Mouse (Mus musculus) limb, embryonic 14.5 days (tissue): ENCODE results near the gene Elmsan1. TPM values are rescaled to one million over a fixed set of nuclear protein-coding genes. Genes with fewer than 3 reads are reported as not detected.

Source experiments
- ATAC-seq: fragments of 200-750 bp; cut with Nextera tagmentation; 2 replicates; pipeline ENCODE4 v1.8.0; 2017; ENCODE audit warnings: low read depth, moderate number of reproducible peaks, moderate TSS enrichment; ENCODE audit not compliant: low FRiP score
- DNase-seq: peaks from one replicate; pipeline ENCODE4 v3.0.0-alpha.2; 2015; ENCODE audit warnings: low spot score
- H3K27ac ChIP-seq: fragments of 300-500 bp; sonication (generic); replicated peaks from 2 replicates; pipeline ENCODE4 v1.5.1; 2014; ENCODE audit warnings: low read depth, mild to moderate bottlenecking, low read length, moderate library complexity, mixed read lengths
- H3K27me3 ChIP-seq: fragments of 300-500 bp; sonication (generic); 2 replicates; pipeline ENCODE4 v1.6.1; 2014; ENCODE audit warnings: low read length, mixed read lengths; ENCODE audit not compliant: control insufficient read depth, insufficient read depth
- H3K36me3 ChIP-seq: fragments of 300-500 bp; sonication (generic); 2 replicates; pipeline ENCODE4 v1.6.1; 2014; ENCODE audit warnings: mild to moderate bottlenecking, low read length, moderate library complexity, mixed read lengths; ENCODE audit not compliant: control insufficient read depth, insufficient read depth
- H3K4me1 ChIP-seq: fragments of 300-500 bp; sonication (generic); 2 replicates; pipeline ENCODE4 v1.6.1; 2014; ENCODE audit warnings: antibody characterized with exemption, low read length, mixed read lengths; ENCODE audit not compliant: control insufficient read depth, insufficient read depth
- H3K4me2 ChIP-seq: fragments of 300-500 bp; sonication (generic); replicated peaks from 2 replicates; pipeline ENCODE4 v1.6.1; 2014; ENCODE audit warnings: low read depth, mild to moderate bottlenecking, low read length, moderate library complexity; ENCODE audit not compliant: severe bottlenecking
- H3K4me3 ChIP-seq: fragments of 300-500 bp; sonication (generic); replicated peaks from 2 replicates; pipeline ENCODE4 v1.5.1; 2014; ENCODE audit warnings: low read length
- H3K9ac ChIP-seq: fragments of 300-500 bp; sonication (generic); 2 replicates; pipeline ENCODE4 v1.6.1; 2014; ENCODE audit warnings: mild to moderate bottlenecking, low read depth, low read length, moderate library complexity; ENCODE audit not compliant: severe bottlenecking
- H3K9me3 ChIP-seq: fragments of 300-500 bp; sonication (generic); 2 replicates; pipeline ENCODE4 v1.6.1; 2016; ENCODE audit warnings: low read length; ENCODE audit not compliant: control insufficient read depth
- POLR2A ChIP-seq: fragments of 200-500 bp; IDR thresholded peaks from 2 replicates; pipeline ENCODE4 v1.8.0; 2012; ENCODE audit warnings: inconsistent platforms, mild to moderate bottlenecking, moderate library complexity, borderline replicate concordance; ENCODE audit not compliant: insufficient read depth, insufficient read length; ENCODE audit errors: extremely low read depth
- WGBS: fragments of 180-500 bp; shearing (Covaris S2); extraction: QIAGEN DNeasy Blood & Tissue Kit; methylation state at CpG from one replicate; pipeline ENCODE4 v1.1.7; 2014; 5-methylcytosine and 5-hydroxymethylcytosine counted together
- polyA plus RNA-seq, 2 experiments: library from polyadenylated mRNA; depleted of rRNA in 1 of 2; stranded (reverse) in 1 of 2; unstranded in 1 of 2; fragments of >200 nt; fragmentation: Nextera tagmentation in 1 of 2; extraction: Ambion mirVana in 1 of 2; gene quantifications; 2 replicates each; pipeline versions ENCODE4 v1.2.1 to v1.2.3; 2012 to 2014

The Elmsan1 gene
- polyA plus RNA-seq (2012; rRNA removed) (14.4 and 18.1 TPM in 2 replicates), polyA plus RNA-seq (2014; fragmentation: Nextera tagmentation; extraction: Ambion mirVana) (10.5 and 11.8 TPM in 2 replicates)

DNA sequence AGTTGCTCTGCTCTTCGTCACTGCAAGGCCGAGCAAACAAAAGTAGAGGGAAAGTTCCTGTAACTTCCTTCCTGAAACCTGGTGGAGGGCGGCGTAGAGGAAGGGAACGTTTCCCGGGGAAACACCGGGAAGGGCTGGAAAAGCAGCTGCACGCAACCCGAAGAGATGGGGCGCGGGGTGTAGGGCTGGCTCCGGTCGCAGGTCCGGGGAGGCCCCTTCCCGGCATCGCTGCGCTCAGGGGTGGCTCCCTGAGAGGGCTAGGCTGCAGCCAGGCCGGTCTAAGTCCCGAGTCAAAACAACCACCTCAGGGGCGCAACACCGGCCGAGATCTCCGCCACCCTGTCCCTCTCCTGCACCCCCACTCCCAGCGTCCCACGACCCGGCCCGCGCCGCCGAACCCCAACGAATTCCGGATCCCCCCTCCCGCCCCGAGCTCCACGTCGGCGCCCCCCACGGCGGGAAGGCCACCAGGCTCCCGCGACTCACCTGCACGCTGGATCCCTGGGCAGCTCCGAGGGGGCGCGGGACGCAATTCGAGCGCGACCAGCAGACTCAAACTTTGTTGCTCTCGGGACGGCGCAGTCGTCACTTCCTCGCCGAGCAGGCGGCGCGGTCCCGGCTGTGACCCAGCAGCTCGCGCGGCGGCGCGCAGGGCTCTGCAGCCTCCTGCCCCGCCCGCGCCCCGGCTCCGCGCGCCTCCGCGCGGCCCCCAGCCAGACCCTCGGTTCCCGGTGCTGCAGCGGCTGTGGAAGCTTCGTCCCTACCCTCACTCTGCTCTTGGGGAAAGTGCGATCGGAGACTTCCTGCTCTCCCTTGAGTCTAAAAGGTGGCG lies at the start of gene Elmsan1:
TSS of gene Elmsan1 (minus strand) at position 593 of the 832 bp plus-strand sequence.
- Histone ChIP-seq H3K4me2 (peak within 1 kb of the TSS; percentile 83), H3K4me1 (peaks cover 50% of the 10 kb centered on the region), H3K36me3 (peaks cover 12% of the 10 kb centered on the region; the same call in 1 of the 2 replicates), H3K27me3 (no peaks in the 10 kb centered on the region), H3K4me3 (peak within 1 kb of the TSS; percentile 81), H3K9ac (peak within 1 kb of the TSS; percentile 91), H3K27ac (peak within 1 kb of the TSS; percentile 89), H3K9me3 (no peaks in the 10 kb centered on the region)
- DNase-seq, result peak; percentile 80
- TF ChIP-seq POLR2A, result no peak
- peak; percentile 78 for ATAC-seq
- WGBS, result 1% methylated on average over 64 of the region's 82 CpGs

DNA sequence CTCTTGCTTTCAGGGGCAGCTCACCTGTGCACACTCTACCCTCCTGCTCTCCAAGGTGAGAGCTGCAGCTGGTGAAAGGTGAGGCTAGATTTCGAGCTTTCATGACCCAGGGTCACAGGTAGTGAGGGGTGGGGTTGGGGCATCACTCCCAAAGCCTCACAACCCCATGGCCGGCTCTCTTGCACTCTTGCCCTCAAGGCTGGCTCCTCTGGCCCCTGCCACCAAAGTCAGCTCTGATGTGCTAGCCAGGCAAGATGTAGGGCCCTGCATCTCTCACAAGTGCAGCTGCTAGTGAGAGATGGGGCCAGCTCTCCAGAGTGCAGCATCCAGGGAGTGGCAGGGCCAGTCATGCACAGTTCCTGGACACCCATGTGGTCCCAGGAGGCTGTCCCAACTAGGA lies 48.6 kb upstream of the Elmsan1 start:
- DNase-seq (no peak), ATAC-seq (no peak)
- 58% methylated on average over 2 of the region's 2 CpGs for WGBS
- H3K4me3 ChIP-seq, result no peak overlapping the region
- no peak overlapping the region for H3K9ac ChIP-seq
- TF ChIP-seq POLR2A, result no peak
- no peaks in the 10 kb centered on the region for H3K36me3 ChIP-seq
- no peak overlapping the region for H3K27ac ChIP-seq
- H3K4me1 ChIP-seq, result no peaks in the 10 kb centered on the region
- H3K9me3 ChIP-seq, result no peaks in the 10 kb centered on the region
- no peak overlapping the region for H3K4me2 ChIP-seq
- H3K27me3 ChIP-seq, result no peaks in the 10 kb centered on the region

- TF ChIP-seq POLR2A, result no peak
- Histone ChIP-seq H3K9me3 (no peaks in the 10 kb centered on the region), H3K4me1 (no peaks in the 10 kb centered on the region), H3K4me3 (no peak overlapping the region), H3K9ac (no peak overlapping the region), H3K27ac (no peak overlapping the region), H3K4me2 (no peak overlapping the region), H3K36me3 (no peaks in the 10 kb centered on the region), H3K27me3 (no peaks in the 10 kb centered on the region)
- DNase-seq, result no peak
- 55% methylated on average over 7 of the region's 7 CpGs for WGBS
- no peak for ATAC-seq
Measured at GRCm38 (mm10) chr12:84260363-84260762, 41.7 kb upstream of the Elmsan1 start.

GRCm38 (mm10) chr12:84254886-84255285 lies 36.2 kb upstream of the Elmsan1 start:
- Histone ChIP-seq H3K4me3 (no peak overlapping the region), H3K9ac (no peak overlapping the region), H3K4me1 (no peaks in the 10 kb centered on the region), H3K27me3 (no peaks in the 10 kb centered on the region), H3K9me3 (0 out of 2 replicates have a peak, but pooled peaks cover 3% of the 10 kb centered on the region), H3K27ac (no peak overlapping the region), H3K4me2 (no peak overlapping the region), H3K36me3 (no peaks in the 10 kb centered on the region)
- ATAC-seq (0 out of 2 replicates have a peak, but pooled peaks have one; percentile 44), DNase-seq (no peak)
- 63% methylated on average over 5 of the region's 5 CpGs for WGBS
- no peak for TF ChIP-seq POLR2A

- H3K36me3 ChIP-seq, result no peaks in the 10 kb centered on the region
- 0 out of 2 replicates have a peak, but pooled peaks cover 3% of the 10 kb centered on the region for H3K9me3 ChIP-seq
- H3K4me1 ChIP-seq, result no peaks in the 10 kb centered on the region
- no peak overlapping the region for H3K27ac ChIP-seq
- DNase-seq, result no peak
- 85% methylated on average over 3 of the region's 5 CpGs for WGBS
- no peak for TF ChIP-seq POLR2A
- H3K4me2 ChIP-seq, result no peak overlapping the region
- no peak overlapping the region for H3K9ac ChIP-seq
- no peak for ATAC-seq
- H3K27me3 ChIP-seq, result no peaks in the 10 kb centered on the region
- no peak overlapping the region for H3K4me3 ChIP-seq
Measured at GRCm38 (mm10) chr12:84252811-84253210, 34.1 kb upstream of the Elmsan1 start.
